1 mouse cellular context compared by ENCODE assay signal in the genomic region with DNA sequence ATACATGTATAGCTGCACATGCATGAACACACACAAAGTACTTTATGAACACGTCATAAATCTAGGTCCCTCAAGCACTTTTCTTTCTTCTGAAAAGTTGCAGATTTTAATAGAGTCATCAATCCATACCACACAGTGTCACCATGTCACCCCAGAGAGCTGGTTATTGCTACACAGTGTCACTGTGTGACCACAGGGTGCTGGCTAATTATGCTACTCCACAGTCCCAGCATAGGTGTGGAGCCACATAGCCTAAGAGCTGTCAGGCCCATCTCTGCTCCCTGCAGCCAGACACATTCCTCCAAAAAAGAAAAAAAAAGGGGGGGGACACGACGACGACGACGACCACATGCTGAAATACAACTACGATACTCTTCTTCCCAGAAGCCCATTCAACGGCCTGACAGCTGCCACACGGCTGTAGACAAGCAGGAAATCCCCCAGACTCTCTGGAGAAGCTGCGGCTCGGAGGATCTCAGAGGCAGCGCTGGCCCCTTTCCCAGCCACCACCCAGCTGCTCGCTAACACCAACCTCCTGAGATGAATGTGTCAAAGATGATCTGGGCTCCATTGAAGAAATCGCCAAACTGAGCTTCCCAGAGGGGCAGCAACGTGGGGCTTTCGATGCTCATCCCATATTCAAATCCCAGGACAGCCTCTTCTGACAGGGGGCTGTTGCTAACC.
TF ChIP-seq lines count a peak whose summit lies in the region.

No protein-coding gene starts in this region.

TF ChIP-seq in CH12.LX, 34 proteins besides CTCF, POLR2A, EP300 and RAD21 (continued from another document):
- TF ChIP-seq TBP (conservative IDR thresholded peaks at IDR 0.05; ENCODE audit: low read depth, low read length) (no peak), TCF12 (IDR thresholded peaks at IDR 0.05; ENCODE audit: low read depth, low read length) (peak; percentile 39; the same call in 1 of the 2 replicates), PAX5 (IDR thresholded peaks at IDR 0.05; ENCODE audit: low read length) (no peak)
